Mouse (Mus musculus) gonadal fat pad, adult 2 months (tissue): ENCODE data around the gene Gm49395. TPM values are rescaled to one million over a fixed set of nuclear protein-coding genes. Genes with fewer than 3 reads are reported as not detected.

ENCODE experiments used
- DNase-seq: peaks from one replicate; pipeline ENCODE4 v3.0.0-alpha.2; 2012; ENCODE audit warnings: low read depth
- polyA plus RNA-seq: library from polyadenylated mRNA; depleted of rRNA; stranded (reverse); fragments of >200 nt; gene quantifications from 2 replicates; pipeline ENCODE4 v1.2.3, GENCODE M21; 2012

Gm49395 gene
- polyA plus RNA-seq, 1 experiment = 3.8 TPM

- no peak for DNase-seq
Observed at GRCm38 (mm10) chr13:115099381-115099780, 2.3 kb downstream of the Gm49395 start.

DNA sequence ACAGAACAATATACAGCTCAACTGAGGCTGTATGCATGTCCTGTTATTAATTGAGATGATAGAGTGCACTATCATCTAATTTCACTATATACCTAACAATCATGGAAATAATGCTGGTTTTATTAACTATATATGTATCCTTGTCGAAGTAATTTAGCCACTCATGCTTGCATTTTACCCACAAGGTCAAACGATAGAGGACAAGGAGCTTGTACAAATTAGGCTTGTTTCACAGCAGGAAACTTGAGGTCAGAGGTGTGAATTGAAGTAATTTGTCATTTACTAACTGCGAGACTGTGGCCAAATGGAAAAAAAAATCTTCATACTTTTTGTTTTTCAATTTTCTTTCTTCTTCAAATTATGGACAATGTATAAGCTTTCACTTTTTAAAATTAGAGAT lies 3.5 kb downstream of the Gm49395 start:
- DNase-seq = no peak

GRCm38 (mm10) chr13:115096965-115097364 lies 4.8 kb downstream of the Gm49395 start:
- DNase-seq = no peak

- DNase-seq = no peak
Observed at GRCm38 (mm10) chr13:115096216-115096615, 5.5 kb downstream of the Gm49395 start.

GRCm38 (mm10) chr13:115095392-115095791 lies 6.3 kb downstream of the Gm49395 start:
- no peak for DNase-seq

- DNase-seq = no peak
Observed at GRCm38 (mm10) chr13:115091511-115091910, 10.2 kb downstream of the Gm49395 start.

DNA sequence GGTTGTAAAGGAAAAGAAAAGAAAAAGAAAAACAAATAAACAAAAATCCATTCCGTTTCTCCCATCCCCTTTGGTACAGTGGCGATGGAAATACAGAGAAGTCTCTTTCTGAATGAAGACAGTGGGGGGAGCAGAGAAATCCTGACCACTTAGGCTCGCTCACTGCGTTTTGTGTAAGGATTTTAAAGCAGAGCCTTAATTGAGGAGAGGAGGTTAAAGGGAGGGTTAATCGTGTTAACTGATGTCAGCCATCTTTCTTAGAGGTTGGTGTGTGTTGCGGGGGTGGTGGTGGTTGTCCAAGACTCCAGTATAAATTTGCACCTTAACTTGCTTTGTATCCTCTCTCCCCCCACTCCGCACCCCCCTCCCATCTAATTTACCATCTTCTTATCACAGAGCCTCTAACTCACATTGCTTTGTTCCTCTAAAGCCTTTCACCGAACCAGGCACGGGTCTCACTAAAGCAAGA lies 10.7 kb downstream of the Gm49395 start:
- DNase-seq = no peak

DNA sequence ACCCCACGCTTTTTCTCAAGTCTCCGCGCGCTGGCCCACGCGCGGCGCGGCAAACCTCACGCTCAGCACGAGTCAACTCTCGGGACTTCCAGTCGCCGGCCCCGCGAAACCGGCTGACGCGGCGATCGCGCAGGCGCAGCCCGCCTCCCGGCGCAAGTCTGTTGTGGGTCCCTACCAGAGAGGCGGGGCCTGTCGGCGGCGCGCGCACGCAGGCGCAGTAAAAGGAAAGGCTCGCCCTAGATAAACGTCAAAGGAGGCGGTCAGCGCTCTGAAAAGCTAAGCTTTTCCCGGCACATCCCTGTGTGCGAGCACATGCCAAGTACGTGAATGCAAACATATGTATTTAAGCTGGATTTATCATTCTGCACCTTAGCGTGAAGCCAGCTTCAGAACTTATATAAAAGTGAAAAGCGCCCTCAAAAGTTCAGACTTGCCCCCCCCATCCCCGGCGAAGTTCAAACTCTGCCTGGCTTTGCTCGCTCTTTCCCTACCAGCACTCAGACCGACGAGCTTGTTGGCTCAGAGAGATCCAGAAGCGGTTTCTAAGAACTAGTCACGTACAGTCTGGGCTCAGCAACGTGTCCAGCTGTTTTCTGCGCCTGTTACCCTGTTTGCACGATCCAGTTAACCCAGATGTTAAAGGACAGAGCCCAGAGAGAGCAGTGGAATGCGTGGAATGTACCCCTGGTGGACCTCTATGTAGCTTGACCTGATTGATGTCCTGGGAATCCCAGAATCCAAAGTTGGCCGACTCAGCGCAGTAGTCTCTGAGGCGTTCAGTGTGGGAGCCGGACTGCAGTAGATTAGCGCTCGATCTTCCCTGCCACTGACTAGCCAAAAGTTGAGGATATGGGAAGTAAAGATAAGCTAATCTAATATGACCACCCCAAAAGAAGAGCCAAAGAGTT lies 11.4 kb downstream of the Gm49395 start, which contains the start of gene Pelo:
TSS of gene Pelo (minus strand) at position 118 of the 908 bp plus-strand sequence.
- no peak for DNase-seq

DNA sequence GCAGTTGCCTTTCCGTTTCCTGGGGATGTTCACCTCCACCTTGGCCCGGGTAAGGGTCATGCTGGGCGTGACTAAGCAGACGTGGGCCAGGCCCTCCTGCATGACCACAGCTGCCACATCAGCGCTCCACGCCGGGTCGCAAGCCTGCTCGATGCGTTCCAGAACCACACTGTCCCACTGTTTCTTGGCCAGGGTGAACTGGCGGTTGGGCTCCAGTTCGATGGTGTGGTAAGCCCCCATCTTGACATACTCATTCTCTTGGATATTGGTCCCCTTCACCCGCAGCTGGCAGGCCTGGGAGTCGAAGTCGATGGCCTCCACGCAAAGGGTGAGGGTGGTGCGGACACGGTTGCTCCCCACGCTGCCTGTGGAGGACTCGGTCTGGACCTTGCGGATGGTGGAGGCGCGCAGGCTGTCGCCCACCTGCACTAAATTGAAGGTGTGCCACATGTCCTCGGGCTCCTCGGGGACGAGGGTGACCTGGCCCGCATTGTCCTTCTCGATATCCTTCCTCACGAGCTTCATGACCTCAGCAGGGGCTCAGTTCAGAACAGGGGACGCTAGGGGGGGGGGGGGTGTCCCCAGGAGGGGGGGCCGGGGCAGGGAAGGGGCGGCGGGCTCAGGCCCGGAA lies 12.2 kb downstream of the Gm49395 start:
- DNase-seq = no peak

DNA sequence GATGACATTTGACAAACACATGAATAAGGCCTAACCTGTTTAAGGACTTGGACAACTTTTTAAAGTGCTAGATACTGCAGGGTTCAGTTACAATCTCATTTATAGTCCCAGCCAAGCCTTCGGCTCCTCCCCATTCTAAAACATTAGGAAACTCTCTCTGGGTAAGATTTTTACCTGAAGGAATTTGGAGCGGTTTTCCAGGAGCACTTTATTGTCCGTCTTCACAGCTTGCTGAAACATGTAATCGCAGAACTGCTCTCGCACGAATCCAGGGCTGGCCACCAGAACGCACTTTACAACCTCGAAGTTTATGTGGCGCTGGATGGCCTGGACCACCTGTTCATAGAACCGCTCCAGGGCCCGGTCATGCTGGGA lies 12.7 kb downstream of the Gm49395 start:
- DNase-seq = peak; percentile 47

DNA sequence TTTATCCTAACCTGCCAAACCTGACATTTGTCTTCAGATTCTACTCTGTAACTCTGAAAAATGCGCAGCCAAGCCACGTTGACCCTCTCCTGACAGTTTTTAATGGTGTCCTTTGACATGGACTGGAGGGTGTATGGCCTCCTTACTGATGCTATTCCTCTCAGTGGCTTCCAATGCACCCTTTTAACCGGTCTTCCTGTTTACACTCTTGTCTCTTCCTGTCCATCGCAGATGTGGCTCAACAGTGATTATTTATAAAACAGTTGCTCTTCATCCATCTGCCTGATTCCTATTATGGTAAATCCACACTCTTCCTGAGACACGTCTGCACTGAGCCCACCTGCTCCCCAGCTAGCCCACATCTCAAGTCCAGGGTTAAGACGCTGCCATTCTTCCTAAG lies 15.7 kb downstream of the Gm49395 start:
- DNase-seq = no peak

DNA sequence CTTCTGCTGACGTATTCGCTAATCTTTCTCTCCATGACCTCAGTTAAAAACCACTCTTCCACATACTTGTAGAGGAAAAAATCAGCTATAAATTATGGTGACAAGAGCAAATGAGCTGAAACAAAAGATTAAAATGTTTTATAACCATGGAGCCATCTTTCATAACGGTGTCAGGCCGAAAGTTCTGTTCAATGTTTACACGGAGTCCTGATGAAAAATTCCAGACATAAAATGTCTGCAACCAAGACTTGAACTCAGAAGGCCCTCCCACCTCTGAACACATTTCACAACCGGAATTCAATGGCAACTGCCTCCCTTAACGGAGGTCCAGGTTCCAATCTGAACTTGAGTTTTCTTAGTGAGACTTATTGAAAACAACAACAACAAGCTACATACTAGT lies 19.4 kb downstream of the Gm49395 start:
- DNase-seq = no peak

DNA sequence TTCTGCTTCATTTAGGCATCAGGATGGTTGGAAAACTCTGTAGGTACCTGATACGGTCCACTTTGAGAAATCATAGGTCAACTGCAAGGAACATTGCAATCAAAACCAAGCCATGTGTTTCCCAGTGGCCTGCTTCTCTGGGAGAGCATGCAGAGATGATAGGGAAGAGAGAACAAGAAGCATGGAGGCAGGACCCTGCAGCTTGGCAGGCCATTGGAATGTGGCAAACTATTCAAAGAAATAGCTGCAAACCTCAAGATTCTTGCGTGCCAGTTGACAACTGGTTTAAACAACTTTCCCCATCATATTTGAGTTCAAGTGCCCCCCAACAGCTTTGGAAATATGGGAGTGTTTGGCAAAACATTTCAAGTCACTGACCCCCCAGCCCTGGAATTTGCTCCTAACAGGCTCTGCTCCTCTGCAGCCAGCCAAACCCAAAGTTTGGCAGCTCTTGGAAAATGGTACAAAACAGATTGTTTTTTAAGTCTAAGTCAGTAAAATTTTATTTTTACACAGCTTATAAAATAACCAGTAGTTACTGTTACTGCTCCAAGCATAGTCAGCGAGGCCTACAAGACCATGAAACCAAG lies 21.6 kb downstream of the Gm49395 start:
- no peak for DNase-seq

- DNase-seq = no peak
Observed at GRCm38 (mm10) chr13:115078997-115079685, 22.6 kb downstream of the Gm49395 start.

DNA sequence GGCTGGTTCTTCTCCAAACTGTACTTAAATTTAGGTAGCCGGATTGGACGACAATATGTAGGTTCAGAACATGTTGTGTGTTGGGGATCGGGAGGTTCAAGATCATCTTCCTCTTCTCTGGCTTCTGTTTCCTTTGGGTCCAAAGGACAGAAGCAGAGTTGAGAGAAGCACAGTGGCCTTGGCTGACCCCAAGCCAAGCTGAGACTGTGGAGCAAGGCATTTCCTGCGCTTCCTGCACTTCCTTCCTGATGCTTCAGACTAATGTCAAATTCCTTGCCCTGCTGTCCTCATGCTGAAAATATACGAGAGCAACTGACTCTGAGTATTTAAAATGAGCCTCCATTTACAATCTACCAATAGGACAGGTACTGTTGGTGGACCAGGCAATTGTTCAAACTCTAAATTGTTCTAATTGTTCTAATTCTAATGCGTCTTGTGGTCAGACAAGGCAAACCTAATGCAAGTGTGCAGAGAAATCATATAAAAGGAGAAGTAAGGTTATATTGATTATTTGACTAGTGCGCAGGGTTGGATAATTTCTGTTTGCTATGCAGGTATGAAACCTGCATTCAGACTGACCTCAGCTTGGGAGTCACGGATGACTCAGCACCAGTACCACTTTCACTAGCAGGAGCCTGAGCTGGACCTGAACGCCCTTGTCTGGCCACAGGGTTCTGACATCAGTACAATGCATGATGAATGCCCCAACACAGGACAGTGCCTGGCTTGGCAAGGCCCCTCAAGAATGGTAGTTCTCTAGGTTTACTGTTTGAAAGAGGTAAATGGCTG lies 24.2 kb downstream of the Gm49395 start:
- DNase-seq = no peak

- no peak for DNase-seq
Observed at GRCm38 (mm10) chr13:115072386-115072785, 29.3 kb downstream of the Gm49395 start.

- no peak for DNase-seq
Observed at GRCm38 (mm10) chr13:115071431-115071830, 30.3 kb downstream of the Gm49395 start.

- DNase-seq = no peak
Observed at GRCm38 (mm10) chr13:115067968-115068330, 33.8 kb downstream of the Gm49395 start.

DNA sequence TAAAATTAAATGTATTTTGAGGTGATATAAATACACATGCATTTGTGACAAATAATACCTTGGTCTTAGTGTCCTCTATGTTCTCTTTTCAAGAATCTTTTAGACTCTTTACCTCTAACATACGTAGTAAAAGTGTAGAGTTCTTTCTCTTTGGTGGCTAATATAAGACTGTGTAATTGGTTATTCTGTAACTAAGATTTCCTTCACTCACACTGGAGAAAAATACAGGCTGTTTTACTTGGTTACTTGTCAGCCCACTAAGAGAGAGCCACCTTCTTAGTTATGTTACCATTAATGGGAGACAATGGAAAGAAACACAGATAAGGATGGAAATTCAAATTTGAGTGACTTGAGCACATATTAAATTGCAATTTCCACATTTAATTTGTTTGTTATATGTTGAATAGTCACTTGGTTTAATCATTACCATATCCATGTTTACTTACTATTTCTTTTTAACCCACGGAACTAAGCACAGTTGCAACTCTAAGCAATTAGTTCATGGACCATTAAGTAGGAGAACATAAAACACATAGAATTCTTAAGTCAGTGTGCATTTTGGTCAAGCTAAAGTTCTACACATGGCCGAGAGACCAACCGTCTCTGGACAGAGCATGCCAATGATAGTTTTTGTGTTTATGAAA lies 34.3 kb downstream of the Gm49395 start:
- DNase-seq = no peak

DNA sequence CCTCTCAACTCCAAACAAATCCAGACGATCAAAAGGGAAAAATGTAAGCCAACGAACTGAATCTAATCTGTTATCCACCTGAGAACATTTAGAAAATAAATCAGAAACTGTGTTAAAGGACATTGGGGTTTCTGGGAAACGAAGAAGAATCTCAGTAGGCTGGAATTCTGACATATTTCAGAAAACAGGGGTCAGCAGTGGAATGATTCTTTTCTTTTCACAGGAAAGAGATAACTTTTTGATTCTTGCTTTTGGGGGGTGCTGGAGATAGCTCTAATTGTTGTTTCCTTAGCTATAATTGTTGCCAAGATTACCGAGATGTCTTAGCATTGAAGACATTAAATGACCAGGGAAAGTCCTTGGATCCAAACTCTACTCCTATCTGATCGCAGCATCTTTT lies 44.2 kb downstream of the Gm49395 start:
- no peak for DNase-seq

DNA sequence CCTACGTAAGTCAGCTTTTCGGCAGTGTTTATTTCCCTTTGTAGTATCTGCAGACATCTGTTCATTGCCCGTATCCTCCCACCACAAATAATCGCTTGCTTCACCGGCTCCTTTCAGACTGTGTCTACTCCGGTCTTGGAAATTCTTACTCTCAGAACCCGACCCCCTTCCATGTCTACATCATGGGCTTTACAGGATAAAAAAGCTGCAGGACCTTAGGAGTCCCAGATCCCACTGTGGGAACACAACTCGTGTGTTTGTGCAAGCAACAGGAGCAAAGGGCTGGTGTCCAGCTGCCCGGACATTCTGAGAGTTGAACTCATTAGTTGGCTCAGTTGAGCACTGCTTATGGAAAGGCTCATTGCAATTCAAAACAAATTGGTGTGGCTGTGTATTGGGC lies 46.9 kb downstream of the Gm49395 start:
- DNase-seq = no peak
